Mouse (Mus musculus): Measurements from ENCODE around the gene Gm14496. TPM values are rescaled to one million over a fixed set of nuclear protein-coding genes. Genes with fewer than 3 reads are reported as not detected.

The Gm14496 gene
- not detected in 2 replicates for polyA plus RNA-seq (2012; rRNA removed)

DNA sequence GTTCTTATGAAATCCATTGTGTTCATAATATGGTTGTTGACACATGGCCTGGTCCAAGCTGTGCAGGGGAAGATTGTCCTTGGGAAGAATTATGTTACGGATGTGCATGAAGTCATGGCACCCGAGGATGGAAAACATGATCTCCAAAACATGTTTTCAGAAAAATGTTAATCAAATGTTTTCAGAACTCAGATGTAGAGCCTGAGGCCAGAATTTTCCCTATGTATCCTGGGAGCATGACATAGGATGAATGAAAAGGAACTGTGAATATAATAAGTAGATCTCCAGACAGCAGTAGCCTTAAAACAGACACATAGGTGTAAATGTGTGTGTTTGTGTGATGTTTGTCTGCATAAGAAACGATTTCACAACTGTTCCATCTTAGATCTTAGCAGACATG is at the start of gene Gm14496:
TSS of gene Gm14496 (plus strand) at position 301 of the 400 bp plus-strand sequence.

Other genes starting within 250 kb of the Gm14496 start
- 0.01 and 0.02 TPM in 2 replicates for gene Myt1, start 227.8 kb upstream of the Gm14496 start, polyA plus RNA-seq (2012; rRNA removed)
- 9.6 and 10.7 TPM in 2 replicates for gene Pcmtd2, start 153.3 kb upstream of the Gm14496 start, polyA plus RNA-seq (2012; rRNA removed)
- 14.3 and 15.8 TPM in 2 replicates for gene Polr3k, start 126.8 kb upstream of the Gm14496 start, polyA plus RNA-seq (2012; rRNA removed)

Measured in liver, embryonic 14 days (tissue).